Mouse (Mus musculus) stomach, postnatal 0 days (tissue): ENCODE measurements around the gene Gnai2.

Experiments used
- CTCF ChIP-seq: IDR thresholded peaks from 2 replicates; pipeline ENCODE4 v1.5.1; 2016; ENCODE audit warnings: antibody characterized with exemption, low read depth, mild to moderate bottlenecking, moderate library complexity
- EP300 ChIP-seq: optimal IDR thresholded peaks from 2 replicates; pipeline ENCODE3; 2016; ENCODE audit warnings: antibody characterized with exemption

GRCm38 (mm10) chr9:107634406-107635278 lies 525 bp downstream of the Gnai2 start:
- TF ChIP-seq CTCF (no peak), EP300 (no peak)
